Mouse (Mus musculus) E14TG2a.4 (cell line): Measurements from ENCODE around the gene Map3k3.

ENCODE experiments used
- CTCF ChIP-seq: conservative IDR thresholded peaks from 2 replicates; pipeline ENCODE4 v1.5.1; 2014; ENCODE audit warnings: low read length
- NANOG ChIP-seq: IDR thresholded peaks from 2 replicates; pipeline ENCODE4 v1.6.1; 2014; ENCODE audit warnings: borderline replicate concordance, low read length, mixed read lengths
- POU5F1 ChIP-seq: IDR thresholded peaks from 2 replicates; pipeline ENCODE4 v1.6.1; 2014; ENCODE audit warnings: low read length, borderline replicate concordance

DNA sequence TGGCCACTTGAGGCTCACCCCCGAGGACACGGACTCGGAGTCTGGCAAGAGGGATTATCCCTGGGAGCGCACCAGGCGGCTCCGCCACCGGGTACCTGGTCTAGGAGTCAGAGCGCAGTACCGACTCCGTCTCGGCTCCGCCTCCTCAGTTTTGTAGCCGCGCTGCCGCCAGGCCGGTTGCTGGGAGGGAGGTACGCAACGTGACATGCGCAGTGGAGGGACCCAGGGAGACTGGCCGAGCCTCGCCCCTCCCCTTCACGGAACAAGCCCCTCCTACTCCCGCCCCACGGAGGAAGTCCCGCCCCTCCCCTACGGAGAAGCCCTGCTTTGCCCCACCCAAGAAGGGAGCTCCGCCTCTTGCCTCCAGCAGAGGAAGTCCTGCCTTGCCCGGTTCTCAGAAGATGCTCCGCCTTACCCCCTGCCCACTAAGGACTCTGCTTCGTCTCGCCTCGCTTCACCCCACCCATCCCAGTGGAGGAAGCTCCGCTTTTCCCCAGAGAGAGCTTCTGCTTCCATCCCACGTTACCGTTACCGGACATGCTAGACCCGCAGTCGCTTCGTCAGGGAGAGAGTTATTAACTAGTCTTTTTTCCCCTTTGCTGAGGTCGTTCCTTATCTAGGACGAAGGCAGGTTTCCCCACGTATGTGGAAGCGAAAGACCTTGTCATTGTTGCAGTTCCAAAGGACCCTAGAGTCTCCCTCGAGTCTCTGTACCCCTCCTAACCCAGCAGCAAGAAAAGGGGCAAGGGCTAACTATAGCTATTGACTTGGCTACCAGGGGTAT is 109.2 kb downstream of the Map3k3 start:
- TF ChIP-seq CTCF (no peak), POU5F1 (no peak), NANOG (no peak)
